Mouse (Mus musculus) embryonic facial prominence, embryonic 15.5 days (tissue): ENCODE data around the gene Fezf2. TPM values are rescaled to one million over a fixed set of nuclear protein-coding genes. Genes with fewer than 3 reads are reported as not detected.

Experiments used
- ATAC-seq: fragments of 200-750 bp; cut with Nextera tagmentation; 2 replicates; pipeline ENCODE4 v1.8.0; 2017; ENCODE audit warnings: low read depth, moderate TSS enrichment; ENCODE audit not compliant: insufficient number of reproducible peaks, low FRiP score, low TSS enrichment
- H3K27ac ChIP-seq: fragments of 300-500 bp; sonication (generic); replicated peaks from 2 replicates; pipeline ENCODE4 v1.5.1; 2015; ENCODE audit warnings: mild to moderate bottlenecking, inconsistent platforms
- H3K27me3 ChIP-seq: fragments of 300-500 bp; sonication (generic); 2 replicates; pipeline ENCODE4 v1.6.1; 2015; ENCODE audit warnings: inconsistent platforms
- H3K36me3 ChIP-seq: fragments of 300-500 bp; sonication (generic); 2 replicates; pipeline ENCODE4 v1.6.1; 2015; ENCODE audit warnings: mild to moderate bottlenecking, inconsistent platforms
- H3K4me1 ChIP-seq: fragments of 300-500 bp; sonication (generic); 2 replicates; pipeline ENCODE4 v1.6.1; 2015; ENCODE audit warnings: inconsistent platforms
- H3K4me2 ChIP-seq: fragments of 300-500 bp; sonication (generic); replicated peaks from 2 replicates; pipeline ENCODE4 v1.6.1; 2015; ENCODE audit warnings: mild to moderate bottlenecking, inconsistent platforms
- H3K4me3 ChIP-seq: fragments of 300-500 bp; sonication (generic); replicated peaks from 2 replicates; pipeline ENCODE4 v1.5.1; 2015; ENCODE audit warnings: mild to moderate bottlenecking, inconsistent platforms
- H3K9ac ChIP-seq: fragments of 300-500 bp; sonication (generic); 2 replicates; pipeline ENCODE4 v1.6.1; 2015; ENCODE audit warnings: inconsistent platforms
- H3K9me3 ChIP-seq: fragments of 300-500 bp; sonication (generic); replicated peaks from 2 replicates; pipeline ENCODE4 v1.6.1; 2016; ENCODE audit warnings: inconsistent platforms
- WGBS: fragments of 180-500 bp; shearing (Covaris S2); methylation state at CpG from one replicate; pipeline ENCODE4 v1.1.7; 2015; 5-methylcytosine and 5-hydroxymethylcytosine counted together
- polyA plus RNA-seq: library from polyadenylated mRNA; unstranded; fragments of >200 nt; fragmentation: Nextera tagmentation; extraction: Ambion mirVana; gene quantifications from 2 replicates; pipeline ENCODE4 v1.2.1, GENCODE M21; 2015

Fezf2 gene
- polyA plus RNA-seq, 1 experiment from 2014 or later, result 0.39 TPM

DNA sequence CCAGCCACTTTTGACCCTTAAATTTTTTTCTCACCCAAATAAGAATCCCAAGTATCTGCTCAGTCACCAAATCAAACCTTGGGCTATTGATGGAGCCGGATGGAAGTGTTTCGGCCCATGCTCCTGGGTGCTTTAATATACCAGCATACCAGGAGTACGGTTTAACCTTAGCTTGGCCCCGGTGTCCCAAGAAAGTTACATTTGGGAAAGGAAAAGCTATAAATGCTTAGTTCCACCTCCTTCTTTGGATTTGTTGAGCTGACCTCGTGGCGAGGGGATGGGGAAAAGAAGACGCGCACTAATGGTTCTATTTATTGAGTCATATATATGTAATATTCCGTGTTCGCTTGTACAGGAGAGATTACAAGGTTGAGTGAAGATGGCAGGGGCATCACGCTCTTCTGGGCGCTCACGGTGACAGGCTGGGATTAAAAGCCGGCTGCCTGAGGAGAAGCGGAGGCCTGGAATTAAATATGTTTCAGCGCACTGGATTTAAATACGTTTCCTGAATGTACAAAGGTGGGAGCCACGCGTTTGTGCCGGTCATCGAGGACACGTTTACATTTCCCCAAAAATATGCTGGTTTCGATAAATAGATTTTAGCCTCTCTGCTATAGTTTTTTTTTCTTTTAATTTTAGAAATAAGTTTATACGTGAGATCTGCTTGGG, 6.1 kb downstream of the Fezf2 start:
- H3K36me3 ChIP-seq, result no peaks in the 10 kb centered on the region
- no peaks in the 10 kb centered on the region for H3K9me3 ChIP-seq
- 4% methylated on average over 24 of the region's 24 CpGs for WGBS
- no peak overlapping the region for H3K4me3 ChIP-seq
- peaks cover 38% of the 10 kb centered on the region for H3K4me1 ChIP-seq
- H3K4me2 ChIP-seq, result no peak overlapping the region
- H3K27me3 ChIP-seq, result peaks cover 95% of the 10 kb centered on the region
- H3K27ac ChIP-seq, result no peak overlapping the region
- no peak overlapping the region for H3K9ac ChIP-seq
- ATAC-seq, result no peak

- H3K4me2 ChIP-seq, result peak overlapping the region; percentile 15; the same call in 1 of the 2 replicates
- WGBS, result under 1% methylated on average over 42 of the region's 42 CpGs
- no peaks in the 10 kb centered on the region for H3K9me3 ChIP-seq
- peak overlapping the region; percentile 18; the same call in 1 of the 2 replicates for H3K4me3 ChIP-seq
- no peaks in the 10 kb centered on the region for H3K36me3 ChIP-seq
- no peak for ATAC-seq
- H3K4me1 ChIP-seq, result peaks cover 32% of the 10 kb centered on the region
- H3K27ac ChIP-seq, result no peak overlapping the region
- H3K27me3 ChIP-seq, result peaks cover 94% of the 10 kb centered on the region
- H3K9ac ChIP-seq, result no peak overlapping the region
These were observed 6.8 kb downstream of the Fezf2 start for GRCm38 (mm10) chr14:12341075-12341788.

DNA sequence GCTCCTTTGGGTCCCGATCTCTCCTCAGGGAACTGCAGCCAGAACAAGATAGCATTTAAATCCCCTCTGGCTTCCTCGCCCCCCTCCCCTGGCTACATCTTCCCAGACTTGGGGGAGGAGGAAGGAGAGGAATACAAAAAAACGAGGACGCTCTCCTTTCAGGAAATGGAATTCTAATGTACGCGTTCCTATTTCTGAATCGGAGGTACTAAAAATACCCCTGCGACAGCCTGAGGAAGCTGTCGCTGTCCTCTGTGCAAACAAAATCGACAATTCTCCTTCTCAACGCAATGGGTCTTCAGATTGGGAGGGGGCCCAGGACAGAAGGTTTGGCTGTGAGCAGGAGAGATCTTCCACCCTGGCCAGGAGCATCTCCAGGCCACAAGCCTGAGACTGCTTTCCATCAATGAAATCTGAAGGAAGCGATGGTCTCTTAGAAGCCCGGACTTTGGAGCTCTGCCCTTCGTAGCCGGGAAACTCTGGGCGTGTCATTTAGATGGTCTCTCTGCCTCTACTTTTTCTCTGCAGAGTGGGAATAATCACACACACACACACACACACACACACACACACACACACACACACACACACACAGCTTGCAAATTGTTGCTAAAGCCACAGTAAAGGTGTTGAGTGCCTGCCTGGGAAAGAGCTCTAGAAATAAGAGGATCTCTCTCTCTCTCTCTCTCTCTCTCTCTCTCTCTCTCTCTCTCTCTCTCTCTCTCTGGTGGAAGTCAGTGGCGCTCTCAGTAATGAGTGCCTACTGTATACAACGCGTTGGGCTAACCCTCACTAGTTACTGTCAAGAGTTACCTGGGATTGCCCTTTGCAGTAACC, 7.5 kb downstream of the Fezf2 start:
- Histone ChIP-seq H3K27ac (no peak overlapping the region), H3K4me2 (no peak overlapping the region), H3K36me3 (no peaks in the 10 kb centered on the region), H3K27me3 (peaks cover 93% of the 10 kb centered on the region), H3K4me1 (peaks cover 24% of the 10 kb centered on the region), H3K9ac (no peak overlapping the region), H3K4me3 (no peak overlapping the region), H3K9me3 (no peaks in the 10 kb centered on the region)
- WGBS, result under 1% methylated on average over 19 of the region's 19 CpGs
- no peak for ATAC-seq

GRCm38 (mm10) chr14:12338811-12339565, 9.0 kb downstream of the Fezf2 start:
- H3K27me3 ChIP-seq, result peaks cover 90% of the 10 kb centered on the region
- no peaks in the 10 kb centered on the region for H3K36me3 ChIP-seq
- H3K4me3 ChIP-seq, result no peak overlapping the region
- H3K4me1 ChIP-seq, result peaks cover 11% of the 10 kb centered on the region
- H3K9ac ChIP-seq, result no peak overlapping the region
- no peak overlapping the region for H3K27ac ChIP-seq
- no peak for ATAC-seq
- no peak overlapping the region for H3K4me2 ChIP-seq
- WGBS, result 2% methylated on average over 10 of the region's 10 CpGs
- no peaks in the 10 kb centered on the region for H3K9me3 ChIP-seq

- WGBS, result 4% methylated on average over 16 of the region's 16 CpGs
These were observed 9.8 kb downstream of the Fezf2 start for GRCm38 (mm10) chr14:12337998-12338809.

GRCm38 (mm10) chr14:12337421-12337997, 10.5 kb downstream of the Fezf2 start:
- H3K4me3 ChIP-seq, result no peak overlapping the region
- WGBS, result 9% methylated on average over 8 of the region's 8 CpGs
- H3K4me1 ChIP-seq, result peaks cover 11% of the 10 kb centered on the region
- H3K9me3 ChIP-seq, result no peaks in the 10 kb centered on the region
- no peak for ATAC-seq
- no peak overlapping the region for H3K4me2 ChIP-seq
- no peaks in the 10 kb centered on the region for H3K36me3 ChIP-seq
- H3K27me3 ChIP-seq, result peaks cover 80% of the 10 kb centered on the region
- no peak overlapping the region for H3K9ac ChIP-seq
- H3K27ac ChIP-seq, result no peak overlapping the region

More at GRCm38 (mm10) chr14:12337998-12338809, 9.8 kb downstream of the Fezf2 start:
- Histone ChIP-seq H3K36me3 (no peaks in the 10 kb centered on the region), H3K9me3 (no peaks in the 10 kb centered on the region), H3K27me3 (peaks cover 82% of the 10 kb centered on the region), H3K27ac (no peak overlapping the region), H3K4me1 (peaks cover 11% of the 10 kb centered on the region), H3K4me2 (no peak overlapping the region), H3K9ac (no peak overlapping the region), H3K4me3 (no peak overlapping the region)
- no peak for ATAC-seq

- WGBS, result 37% methylated on average over 7 of the region's 7 CpGs
- ATAC-seq, result no peak
- no peak overlapping the region for H3K9ac ChIP-seq
- no peaks in the 10 kb centered on the region for H3K36me3 ChIP-seq
- H3K4me1 ChIP-seq, result no peaks in the 10 kb centered on the region
- H3K27me3 ChIP-seq, result peaks cover 55% of the 10 kb centered on the region
- H3K4me3 ChIP-seq, result no peak overlapping the region
- H3K4me2 ChIP-seq, result no peak overlapping the region
- no peaks in the 10 kb centered on the region for H3K9me3 ChIP-seq
- no peak overlapping the region for H3K27ac ChIP-seq
These were observed 13.1 kb downstream of the Fezf2 start for GRCm38 (mm10) chr14:12334925-12335324.

GRCm38 (mm10) chr14:12333622-12334021, 14.4 kb downstream of the Fezf2 start:
- Histone ChIP-seq H3K9me3 (no peaks in the 10 kb centered on the region), H3K27me3 (peaks cover 45% of the 10 kb centered on the region), H3K27ac (no peak overlapping the region), H3K9ac (no peak overlapping the region), H3K4me3 (no peak overlapping the region), H3K36me3 (no peaks in the 10 kb centered on the region), H3K4me1 (no peaks in the 10 kb centered on the region), H3K4me2 (no peak overlapping the region)
- no peak for ATAC-seq
- WGBS, result 74% methylated on average over 7 of the region's 7 CpGs

- Histone ChIP-seq H3K4me2 (no peak overlapping the region), H3K9me3 (no peaks in the 10 kb centered on the region), H3K4me3 (no peak overlapping the region), H3K27me3 (no peaks in the 10 kb centered on the region), H3K9ac (no peak overlapping the region), H3K36me3 (0 out of 2 replicates have a peak, but pooled peaks cover under 1% of the 10 kb centered on the region), H3K4me1 (no peaks in the 10 kb centered on the region), H3K27ac (no peak overlapping the region)
- WGBS, result 63% methylated on average over 2 of the region's 2 CpGs
- no peak for ATAC-seq
These were observed 44.9 kb downstream of the Fezf2 start for GRCm38 (mm10) chr14:12303106-12303505.

DNA sequence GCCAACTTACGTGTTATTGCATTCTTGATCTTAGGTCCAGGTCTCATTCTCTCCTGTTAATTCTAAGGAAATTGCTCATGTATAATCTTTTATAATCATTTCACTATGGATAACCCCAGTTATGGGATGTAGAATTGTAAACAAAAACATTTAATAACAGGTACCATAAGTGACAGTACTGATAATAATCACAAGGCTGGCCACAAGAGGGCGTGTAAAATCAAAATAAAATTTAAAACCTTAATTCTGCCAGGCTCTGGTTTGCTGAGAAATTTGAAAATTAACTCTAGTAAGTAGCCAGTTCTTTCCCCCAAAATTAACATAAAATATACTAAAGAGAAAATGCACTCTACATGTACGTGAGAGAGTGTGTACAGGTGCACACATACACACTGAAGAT, 47.3 kb downstream of the Fezf2 start:
- Histone ChIP-seq H3K9ac (no peak overlapping the region), H3K4me3 (no peak overlapping the region), H3K9me3 (no peaks in the 10 kb centered on the region), H3K36me3 (peaks cover 5% of the 10 kb centered on the region; the same call in 1 of the 2 replicates), H3K27ac (no peak overlapping the region), H3K4me1 (no peaks in the 10 kb centered on the region), H3K4me2 (no peak overlapping the region), H3K27me3 (no peaks in the 10 kb centered on the region)
- 63% methylated on average over 3 of the region's 3 CpGs for WGBS
- no peak for ATAC-seq
